Mouse (Mus musculus): Measurements from ENCODE around the gene Pald1.

GRCm38 (mm10) chr10:61296713-61297445 lies 86.5 kb downstream of the Pald1 start:
- no peak for TF ChIP-seq GATA1 (IDR thresholded peaks at IDR 0.05; ENCODE audit: low read length)
- no peak for TF ChIP-seq TAL1 (IDR thresholded peaks at IDR 0.05; ENCODE audit: low read length)
